Mouse (Mus musculus) lung, embryonic 14.5 days (tissue): ENCODE results near the gene Swap70. TPM values are rescaled to one million over a fixed set of nuclear protein-coding genes. Genes with fewer than 3 reads are reported as not detected.

Experiments used
- ATAC-seq: fragments of 200-750 bp; cut with Nextera tagmentation; 2 replicates; pipeline ENCODE4 v1.8.0; 2017; ENCODE audit warnings: mild to moderate bottlenecking, moderate TSS enrichment, moderate library complexity; ENCODE audit not compliant: insufficient read depth
- DNase-seq: peaks from one replicate; pipeline ENCODE4 v3.0.0-alpha.2; 2015
- H3K27ac ChIP-seq: fragments of 300-500 bp; sonication (generic); 2 replicates; pipeline ENCODE4 v1.5.1; 2014; ENCODE audit warnings: low read depth, mild to moderate bottlenecking, moderate library complexity
- H3K27me3 ChIP-seq: fragments of 300-500 bp; sonication (generic); 2 replicates; pipeline ENCODE4 v1.6.1; 2014; ENCODE audit warnings: low read length, control low read depth; ENCODE audit not compliant: insufficient read depth
- H3K36me3 ChIP-seq: fragments of 300-500 bp; sonication (generic); 2 replicates; pipeline ENCODE4 v1.6.1; 2014; ENCODE audit warnings: control low read depth; ENCODE audit not compliant: insufficient read depth
- H3K4me1 ChIP-seq: fragments of 300-500 bp; sonication (generic); 2 replicates; pipeline ENCODE4 v1.6.1; 2014; ENCODE audit warnings: antibody characterized with exemption, control low read depth; ENCODE audit not compliant: insufficient read depth
- H3K4me2 ChIP-seq: fragments of 300-500 bp; sonication (generic); 2 replicates; pipeline ENCODE4 v1.6.1; 2014; ENCODE audit warnings: mild to moderate bottlenecking
- H3K4me3 ChIP-seq: fragments of 300-500 bp; sonication (generic); 2 replicates; pipeline ENCODE4 v1.5.1; 2014; ENCODE audit warnings: low read depth, low read length
- H3K9ac ChIP-seq: fragments of 300-500 bp; sonication (generic); 2 replicates; pipeline ENCODE4 v1.6.1; 2014
- H3K9me3 ChIP-seq: fragments of 300-500 bp; sonication (generic); 2 replicates; pipeline ENCODE4 v1.6.1; 2016; ENCODE audit warnings: low read depth, low read length, control low read depth
- CTCF ChIP-seq: IDR thresholded peaks from 2 replicates; pipeline ENCODE4 v1.5.1; 2016; ENCODE audit warnings: antibody characterized with exemption, low read depth
- WGBS: fragments of 180-500 bp; shearing (Covaris S2); extraction: QIAGEN DNeasy Blood & Tissue Kit; methylation state at CpG from one replicate; pipeline ENCODE4 v1.1.7; 2014; 5-methylcytosine and 5-hydroxymethylcytosine counted together
- polyA plus RNA-seq: library from polyadenylated mRNA; unstranded; fragments of >200 nt; fragmentation: Nextera tagmentation; extraction: Ambion mirVana; gene quantifications from 2 replicates; pipeline ENCODE4 v1.2.1, GENCODE M21; 2014

Gene Swap70
- polyA plus RNA-seq, 1 experiment from 2014 or later: 35.4 TPM

- 14% methylated on average over 3 of the region's 3 CpGs for WGBS
- peak overlapping the region; percentile 67 for H3K27ac ChIP-seq
- peak overlapping the region; percentile 23 for H3K4me2 ChIP-seq
- 0 out of 2 replicates have a peak, but pooled peaks cover 9% of the 10 kb centered on the region for H3K4me1 ChIP-seq
- H3K4me3 ChIP-seq: no peak overlapping the region
- no peaks in the 10 kb centered on the region for H3K27me3 ChIP-seq
- no peaks in the 10 kb centered on the region for H3K9me3 ChIP-seq
- DNase-seq (peak; percentile 52), ATAC-seq (peak; percentile 58; the same call in 1 of the 2 replicates)
- H3K9ac ChIP-seq: no peak overlapping the region
- no peaks in the 10 kb centered on the region; the same call in 1 of the 2 replicates for H3K36me3 ChIP-seq
- no peak for TF ChIP-seq CTCF
These were observed 15.9 kb downstream of the Swap70 start for GRCm38 (mm10) chr7:110237451-110237836.

- H3K27ac ChIP-seq: peak overlapping the region; percentile 67
- H3K4me1 ChIP-seq: 0 out of 2 replicates have a peak, but pooled peaks cover 9% of the 10 kb centered on the region
- peak; percentile 63 for ATAC-seq
- 32% methylated on average over 2 of the region's 2 CpGs for WGBS
- no peak overlapping the region for H3K9ac ChIP-seq
- H3K9me3 ChIP-seq: no peaks in the 10 kb centered on the region
- peak; percentile 48 for DNase-seq
- H3K4me3 ChIP-seq: no peak overlapping the region
- H3K36me3 ChIP-seq: no peaks in the 10 kb centered on the region; the same call in 1 of the 2 replicates
- peak overlapping the region; percentile 23 for H3K4me2 ChIP-seq
- no peak for TF ChIP-seq CTCF
- H3K27me3 ChIP-seq: no peaks in the 10 kb centered on the region
These were observed 16.4 kb downstream of the Swap70 start for GRCm38 (mm10) chr7:110237837-110238451.

- 0 out of 2 replicates have a peak, but pooled peaks cover 9% of the 10 kb centered on the region for H3K4me1 ChIP-seq
- no peak overlapping the region for H3K9ac ChIP-seq
- H3K27me3 ChIP-seq: no peaks in the 10 kb centered on the region
- H3K4me2 ChIP-seq: no peak overlapping the region
- 0 out of 2 replicates have a peak, but pooled peaks cover 4% of the 10 kb centered on the region for H3K36me3 ChIP-seq
- no peaks in the 10 kb centered on the region for H3K9me3 ChIP-seq
- H3K27ac ChIP-seq: no peak overlapping the region
- 76% methylated on average over 4 of the region's 4 CpGs for WGBS
- TF ChIP-seq CTCF: no peak
- DNase-seq (no peak), ATAC-seq (no peak)
- no peak overlapping the region for H3K4me3 ChIP-seq
These were observed 18.1 kb downstream of the Swap70 start for GRCm38 (mm10) chr7:110239590-110239989.

- TF ChIP-seq CTCF: no peak
- Histone ChIP-seq H3K4me3 (no peak overlapping the region), H3K27me3 (no peaks in the 10 kb centered on the region), H3K9ac (no peak overlapping the region), H3K4me2 (no peak overlapping the region), H3K27ac (no peak overlapping the region), H3K36me3 (peaks cover 9% of the 10 kb centered on the region; the same call in 1 of the 2 replicates), H3K9me3 (no peaks in the 10 kb centered on the region), H3K4me1 (0 out of 2 replicates have a peak, but pooled peaks cover 9% of the 10 kb centered on the region)
- no peak for ATAC-seq
- WGBS: 74% methylated on average over 9 of the region's 9 CpGs
- no peak for DNase-seq
These were observed 20.2 kb downstream of the Swap70 start for GRCm38 (mm10) chr7:110241472-110242289.

GRCm38 (mm10) chr7:110242290-110242581 is 20.7 kb downstream of the Swap70 start:
- 0 out of 2 replicates have a peak, but pooled peaks cover 9% of the 10 kb centered on the region for H3K4me1 ChIP-seq
- H3K9ac ChIP-seq: no peak overlapping the region
- WGBS: 87% methylated on average over 5 of the region's 5 CpGs
- ATAC-seq (no peak), DNase-seq (no peak)
- H3K36me3 ChIP-seq: peaks cover 9% of the 10 kb centered on the region; the same call in 1 of the 2 replicates
- H3K9me3 ChIP-seq: no peaks in the 10 kb centered on the region
- H3K27me3 ChIP-seq: no peaks in the 10 kb centered on the region
- no peak overlapping the region for H3K4me2 ChIP-seq
- no peak overlapping the region for H3K27ac ChIP-seq
- no peak overlapping the region for H3K4me3 ChIP-seq
- TF ChIP-seq CTCF: no peak

- 91% methylated on average over 9 of the region's 9 CpGs for WGBS
- no peaks in the 10 kb centered on the region for H3K27me3 ChIP-seq
- H3K27ac ChIP-seq: no peak overlapping the region
- no peak overlapping the region for H3K4me2 ChIP-seq
- no peaks in the 10 kb centered on the region for H3K9me3 ChIP-seq
- H3K9ac ChIP-seq: no peak overlapping the region
- H3K4me1 ChIP-seq: no peaks in the 10 kb centered on the region
- no peak for DNase-seq
- TF ChIP-seq CTCF: no peak
- H3K4me3 ChIP-seq: no peak overlapping the region
- no peak for ATAC-seq
- peaks cover 9% of the 10 kb centered on the region; the same call in 1 of the 2 replicates for H3K36me3 ChIP-seq
These were observed 23.6 kb downstream of the Swap70 start for GRCm38 (mm10) chr7:110245128-110245527.

- ATAC-seq: no peak
- no peak for TF ChIP-seq CTCF
- no peaks in the 10 kb centered on the region for H3K27me3 ChIP-seq
- no peak overlapping the region for H3K9ac ChIP-seq
- H3K4me3 ChIP-seq: no peak overlapping the region
- H3K4me1 ChIP-seq: no peaks in the 10 kb centered on the region
- 90% methylated on average over 9 of the region's 9 CpGs for WGBS
- no peak for DNase-seq
- H3K27ac ChIP-seq: no peak overlapping the region
- peaks cover 9% of the 10 kb centered on the region; the same call in 1 of the 2 replicates for H3K36me3 ChIP-seq
- no peaks in the 10 kb centered on the region for H3K9me3 ChIP-seq
- H3K4me2 ChIP-seq: no peak overlapping the region
These were observed 25.0 kb downstream of the Swap70 start for GRCm38 (mm10) chr7:110246526-110246925.
